Mouse (Mus musculus) c-Kit-positive CD71-positive TER-119-negative erythroid progenitor cells, embryonic 14.5 days (primary cell): ENCODE measurements around the gene Armc2.
A peak's percentile ranks its signal among the peaks of the same experiment; 100 is the strongest.

Experiments
- DNase-seq: peaks from one replicate; pipeline ENCODE4 v3.0.0-alpha.2; 2013; ENCODE audit warnings: low read depth

The Armc2 gene

DNA sequence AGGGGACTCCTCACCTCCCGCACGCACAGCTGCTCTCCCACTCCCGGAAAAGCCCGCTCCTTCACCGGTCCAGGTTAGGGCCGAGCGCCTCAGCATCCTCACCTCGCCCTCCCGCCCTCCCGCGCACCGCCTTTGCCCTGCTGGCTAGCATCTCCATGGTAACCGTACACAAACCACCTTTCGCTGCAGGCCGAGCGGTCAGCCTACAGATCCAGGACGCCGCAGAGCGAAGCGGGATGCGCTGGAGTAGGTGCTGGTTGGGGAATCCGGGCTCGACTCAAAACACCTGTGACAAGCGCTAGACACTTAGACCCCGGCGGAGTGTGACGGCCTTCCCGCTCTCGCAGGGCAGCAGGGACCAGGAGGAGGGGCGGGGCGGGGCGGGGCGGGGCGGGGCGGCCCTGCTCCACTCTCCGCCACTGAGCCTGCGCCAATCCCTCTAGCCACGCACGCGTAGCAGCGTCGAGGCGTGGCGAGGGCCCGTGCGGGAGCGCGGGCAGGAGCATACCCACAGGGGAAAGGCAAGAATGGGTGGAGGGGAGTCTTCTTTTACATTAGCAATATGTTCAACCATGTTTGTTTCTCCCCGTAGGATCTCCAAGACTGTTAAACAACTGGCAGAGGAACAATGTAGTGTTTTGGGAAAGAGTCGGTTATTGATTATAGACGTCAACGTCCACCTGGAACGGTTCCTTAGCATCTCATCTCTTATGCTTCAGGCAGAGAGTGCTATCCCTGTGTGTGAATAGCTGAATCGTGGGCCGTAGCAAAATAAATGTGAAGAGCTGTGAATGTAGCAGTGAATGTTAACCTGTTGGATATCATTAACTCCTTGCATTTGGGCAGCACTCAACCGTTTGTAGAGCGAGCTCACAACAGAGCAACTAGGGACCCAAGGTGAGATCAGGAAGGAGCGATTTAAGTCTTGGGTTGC lies at the start of gene Armc2:
Armc2 (minus strand) TSS at position 427 of the 934 bp plus-strand sequence.
- DNase-seq: peak; percentile 51

DNA sequence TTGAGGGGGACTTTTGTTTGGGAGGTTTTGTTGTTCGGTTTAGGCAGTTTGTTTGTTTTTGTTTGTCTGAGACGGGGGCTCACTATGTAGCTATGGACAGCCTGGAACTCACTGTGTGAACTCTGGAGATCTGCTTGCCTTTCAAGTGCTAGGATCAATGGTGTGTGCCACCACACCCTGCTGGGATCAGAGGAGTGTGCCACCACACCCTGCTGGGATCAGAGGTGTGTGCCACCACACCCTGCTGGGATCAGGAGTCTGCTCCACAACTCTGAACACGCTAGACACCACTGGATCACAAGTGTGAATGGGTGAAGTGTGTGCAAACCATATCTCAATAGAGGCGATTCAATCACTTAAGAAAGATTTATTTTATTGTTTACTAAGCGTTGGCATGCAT lies 46.2 kb upstream of the Armc2 start:
- no peak for DNase-seq

DNA sequence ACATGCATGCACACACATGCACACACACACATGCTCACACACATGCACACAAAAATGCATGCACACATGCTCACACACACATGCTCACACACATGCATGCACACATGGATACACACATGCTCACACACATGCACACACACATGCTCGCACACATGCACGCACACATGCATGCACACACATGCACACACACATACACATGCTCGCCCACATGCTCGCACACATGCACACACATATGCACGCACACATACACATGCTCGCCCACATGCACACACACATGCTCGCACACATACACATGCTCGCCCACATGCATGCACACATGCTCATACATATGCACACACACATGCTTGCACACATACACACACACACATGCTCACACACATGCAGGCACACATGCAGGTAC lies 41.3 kb upstream of the Armc2 start:
- no peak for DNase-seq

DNA sequence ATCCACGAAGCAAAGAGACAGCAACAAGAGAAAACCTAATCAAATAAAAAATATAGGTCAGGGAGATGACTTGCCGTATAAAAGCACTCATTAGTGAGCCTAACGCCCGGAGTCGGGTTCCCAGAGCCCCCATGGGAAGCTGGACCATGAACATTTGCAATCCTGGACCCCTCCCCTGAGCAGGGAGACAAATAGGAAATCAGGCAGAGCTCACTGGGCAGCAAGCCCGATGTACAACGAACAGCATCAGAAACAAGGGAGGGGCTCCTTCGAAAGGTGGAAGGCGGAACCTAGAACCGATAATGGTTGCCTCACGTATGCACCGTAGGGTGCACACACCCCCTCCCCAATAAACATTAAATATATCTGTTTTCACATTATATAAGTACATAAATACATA lies 39.5 kb upstream of the Armc2 start:
- DNase-seq: no peak

GRCm38 (mm10) chr10:42057231-42057601 lies 39.0 kb upstream of the Armc2 start:
- DNase-seq: no peak

DNA sequence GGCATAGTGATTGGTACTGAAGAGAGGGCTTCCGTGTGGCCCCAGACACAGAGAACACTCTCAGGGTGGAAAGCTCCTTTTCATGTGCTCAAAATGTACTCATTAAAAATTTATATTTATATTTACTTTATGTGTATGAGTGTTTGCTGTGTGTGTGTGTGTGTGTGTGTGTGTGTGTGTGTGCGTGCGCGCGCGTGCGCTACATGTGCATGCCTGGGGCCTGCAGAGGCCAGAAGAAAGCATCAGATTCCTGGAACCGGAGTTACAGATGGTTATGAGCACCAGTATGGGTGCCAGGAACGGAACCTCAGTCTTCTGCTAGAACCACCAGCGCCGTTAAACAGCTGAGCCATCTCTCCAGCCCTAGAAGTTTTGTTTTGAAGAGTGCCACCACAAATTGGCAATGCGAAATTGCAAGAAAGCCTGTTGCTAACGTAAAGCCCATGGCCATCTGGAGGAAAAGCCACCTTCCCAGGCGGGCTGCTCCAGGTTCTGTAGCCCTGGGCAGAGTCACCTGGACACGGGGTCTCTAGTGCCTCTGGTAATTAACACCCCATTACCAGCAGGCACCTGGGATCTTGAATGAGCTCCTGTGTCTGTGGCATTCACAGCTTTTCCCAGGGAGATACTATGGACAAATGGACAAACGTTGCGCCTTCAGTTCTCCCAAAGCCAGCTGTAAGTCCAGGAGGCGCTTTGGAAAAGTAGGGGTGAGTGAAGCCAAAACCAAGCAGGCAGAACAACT lies 38.4 kb upstream of the Armc2 start:
- no peak for DNase-seq

DNA sequence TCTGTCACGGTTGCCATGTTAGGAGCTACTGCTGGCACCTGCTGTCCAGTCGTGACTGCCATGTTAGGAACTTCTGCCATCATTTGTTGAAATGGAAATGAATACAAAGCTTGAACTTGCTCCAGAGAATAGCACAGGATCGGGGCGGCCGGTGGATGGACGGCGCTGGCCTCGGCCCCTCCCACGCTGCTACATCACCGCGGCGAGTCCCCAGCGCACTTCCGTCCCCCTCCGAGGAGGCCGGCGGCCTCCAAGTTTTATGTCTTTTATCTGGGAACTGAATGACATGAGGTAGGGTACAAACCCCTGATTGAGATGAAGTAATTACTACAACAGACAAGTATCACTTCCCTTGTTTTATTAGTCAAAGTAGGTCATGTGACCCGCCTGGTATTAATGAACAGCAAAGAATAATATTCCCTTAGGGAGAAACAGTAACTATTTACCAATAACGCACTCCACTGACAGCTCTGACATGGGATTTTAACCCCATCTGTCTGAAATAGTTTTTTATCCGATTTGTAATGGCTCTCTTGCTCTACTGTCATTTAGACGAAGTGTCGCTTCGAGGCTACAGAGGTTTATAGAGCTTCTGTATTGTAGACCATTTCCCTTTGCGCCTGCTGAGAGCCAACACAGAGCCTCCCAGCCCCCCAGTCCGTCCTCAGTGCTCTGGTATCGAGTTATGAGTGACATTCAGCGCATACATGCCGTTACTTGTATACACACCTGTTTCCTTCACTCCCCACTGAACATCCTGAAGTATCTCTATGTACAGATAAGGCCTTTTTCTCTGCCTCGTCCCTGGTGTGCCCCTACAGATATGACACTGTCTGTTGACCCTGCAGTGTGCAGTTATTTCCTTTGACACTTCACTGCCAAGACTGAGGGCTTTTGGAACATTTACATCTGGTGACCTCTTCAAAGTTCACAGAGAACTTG lies 37.3 kb upstream of the Armc2 start:
- DNase-seq: no peak

DNA sequence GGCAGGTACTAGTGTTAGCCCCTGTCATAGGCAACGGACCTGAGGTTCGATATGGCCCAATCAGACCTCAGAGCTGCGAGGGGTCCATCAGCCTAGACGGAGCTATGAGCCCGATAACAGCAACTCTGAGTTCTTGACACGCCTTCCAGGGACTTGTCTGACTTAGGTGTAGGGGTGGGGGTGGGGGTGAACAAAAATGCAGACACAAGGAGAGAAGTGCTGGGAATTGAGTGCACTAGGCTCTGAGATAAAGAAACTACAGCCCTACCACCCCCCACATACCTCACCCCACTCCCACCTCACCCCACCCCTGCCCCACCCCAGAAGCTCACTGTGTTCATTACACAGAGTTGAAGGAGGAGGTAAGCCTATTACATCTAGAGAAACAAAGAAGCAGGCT lies 32.8 kb upstream of the Armc2 start:
- DNase-seq: no peak

GRCm38 (mm10) chr10:42048648-42049047 lies 30.4 kb upstream of the Armc2 start:
- DNase-seq: no peak

DNA sequence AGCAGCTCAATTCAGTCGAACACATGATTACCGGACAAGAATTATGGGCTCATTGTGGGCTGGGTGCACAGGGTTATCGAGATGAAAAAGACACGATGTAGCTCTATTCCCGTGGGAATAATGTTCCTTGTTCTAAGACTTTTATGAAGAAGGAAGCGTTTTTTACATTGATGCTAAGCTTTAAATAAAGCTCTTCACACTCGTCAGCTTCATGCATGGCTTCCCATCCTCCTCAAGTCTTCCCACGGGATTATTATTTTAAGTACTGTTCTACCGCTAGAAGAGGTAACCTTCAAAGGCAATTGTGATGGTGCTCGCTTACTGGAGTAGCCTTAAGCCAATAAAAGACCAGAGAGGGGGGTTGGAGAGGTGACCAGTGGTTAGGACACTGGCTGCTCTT lies 26.3 kb upstream of the Armc2 start:
- no peak for DNase-seq

- no peak for DNase-seq
These were observed 25.1 kb upstream of the Armc2 start for GRCm38 (mm10) chr10:42043307-42043706.

- DNase-seq: no peak
These were observed 24.6 kb upstream of the Armc2 start for GRCm38 (mm10) chr10:42042881-42043280.

- DNase-seq: no peak
These were observed 23.8 kb upstream of the Armc2 start for GRCm38 (mm10) chr10:42042087-42042486.

- no peak for DNase-seq
These were observed 20.3 kb upstream of the Armc2 start for GRCm38 (mm10) chr10:42038571-42038970.

GRCm38 (mm10) chr10:42037301-42037870 lies 19.1 kb upstream of the Armc2 start:
- DNase-seq: no peak

GRCm38 (mm10) chr10:42036846-42037245 lies 18.6 kb upstream of the Armc2 start:
- no peak for DNase-seq

DNA sequence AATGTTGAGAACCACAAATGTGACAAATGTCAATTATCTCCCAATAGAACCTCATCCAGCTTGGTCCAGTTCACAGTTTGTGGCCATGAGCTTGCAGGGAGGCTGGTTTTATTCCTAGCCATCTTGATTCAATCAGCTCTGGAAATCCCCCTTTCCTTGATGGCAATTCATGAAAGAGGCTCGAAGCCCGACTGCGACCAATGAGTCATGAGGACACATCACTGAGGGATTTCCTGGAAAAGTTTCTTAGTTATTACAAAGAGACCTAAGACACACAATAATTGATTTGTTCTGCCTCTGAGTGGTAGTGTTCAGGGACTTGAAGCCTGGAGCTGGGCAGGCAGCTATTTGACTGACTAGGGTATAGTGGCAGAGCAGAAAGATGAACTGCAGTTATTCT lies 15.3 kb upstream of the Armc2 start:
- no peak for DNase-seq

DNA sequence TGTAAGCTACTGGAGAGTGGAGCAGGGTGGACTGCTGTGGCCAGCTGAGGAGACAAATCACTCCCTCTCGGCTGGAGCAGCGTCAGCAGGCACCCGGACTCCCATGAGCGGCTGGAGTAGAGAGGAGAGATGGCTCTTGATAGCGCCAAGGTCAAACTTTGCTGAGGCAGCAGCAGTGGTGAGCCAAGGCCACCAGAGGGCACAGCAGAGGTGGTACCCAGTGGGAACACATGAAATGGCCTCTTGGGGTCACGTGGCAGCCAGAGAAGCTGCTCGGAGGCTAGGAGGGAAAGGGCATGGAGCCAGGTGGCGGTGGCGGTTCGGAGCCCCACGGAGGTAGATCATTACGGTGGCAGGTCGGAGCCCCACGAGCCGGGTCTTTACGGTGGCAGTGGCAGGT lies 12.8 kb upstream of the Armc2 start:
- DNase-seq: peak; percentile 76

DNA sequence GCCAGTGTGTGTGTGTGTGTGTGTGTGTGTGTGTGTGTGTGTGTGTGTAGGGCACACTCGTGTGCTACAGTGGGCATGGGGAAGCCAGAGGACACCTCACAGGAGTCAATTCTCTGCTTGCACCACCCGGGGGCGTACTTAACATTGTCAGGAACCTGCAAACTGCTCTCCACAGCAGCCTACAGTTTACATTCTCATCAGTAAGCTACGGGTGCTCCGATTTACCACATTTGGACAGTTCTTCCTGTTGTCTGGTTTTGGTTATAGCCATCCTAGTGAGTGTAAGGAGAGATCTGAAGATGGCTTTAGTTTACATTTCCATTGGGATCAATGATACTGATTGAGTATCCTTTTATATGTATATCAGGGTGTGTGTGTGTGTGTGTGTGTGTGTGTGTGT lies 11.3 kb upstream of the Armc2 start:
- no peak for DNase-seq

GRCm38 (mm10) chr10:42027337-42027736 lies 9.1 kb upstream of the Armc2 start:
- no peak for DNase-seq

DNA sequence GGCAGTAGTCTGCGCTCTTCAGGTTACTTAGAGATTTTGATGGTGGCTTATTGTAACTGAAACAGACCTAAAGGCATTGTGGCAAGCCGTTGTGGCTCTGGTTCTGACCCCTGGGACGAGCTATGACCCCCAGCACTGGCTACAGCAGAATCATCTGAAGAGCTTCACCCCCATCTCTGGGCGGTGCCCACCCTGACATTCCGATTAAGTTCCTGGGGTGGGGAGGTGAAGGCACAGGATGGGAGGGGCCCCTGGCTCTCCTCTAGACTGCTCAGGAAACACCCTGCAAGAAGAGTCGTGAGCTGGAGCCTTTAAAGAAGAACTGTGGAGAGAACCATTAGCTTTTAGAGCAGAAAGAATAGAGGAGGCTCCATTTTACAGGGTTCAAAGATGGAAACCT lies 6.2 kb upstream of the Armc2 start:
- no peak for DNase-seq

GRCm38 (mm10) chr10:42021536-42021935 lies 3.3 kb upstream of the Armc2 start:
- no peak for DNase-seq
